ENCODE assay signal across 13 mouse cellular contexts in the genomic region with DNA sequence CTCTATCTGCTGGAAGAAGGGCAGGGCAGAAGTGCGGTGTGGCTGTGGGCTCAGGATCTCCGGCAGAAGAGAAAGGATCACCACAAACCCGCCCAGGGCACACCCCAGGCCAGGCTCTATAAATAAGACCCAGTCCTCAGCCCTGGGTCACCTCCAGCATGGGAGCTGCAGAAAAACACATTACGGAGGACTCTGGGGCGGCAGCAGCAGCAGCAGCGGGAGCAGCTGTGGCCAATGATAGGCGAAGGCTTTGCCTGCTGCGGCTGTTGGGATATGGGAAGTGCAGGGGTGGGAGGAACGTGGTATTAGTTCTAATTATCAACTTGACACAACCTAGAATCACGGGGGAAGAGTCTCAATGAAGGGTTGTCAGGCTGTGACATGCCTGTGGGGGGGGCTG. TPM values are rescaled to one million over a fixed set of nuclear protein-coding genes. Genes with fewer than 3 reads are reported as not detected.
A peak's percentile ranks its signal among the peaks of the same experiment; 100 is the strongest.
DNase-seq lines count a peak whose midpoint lies in the region; ATAC-seq and TF ChIP-seq lines count a peak whose summit lies in the region.
"Had no signal": no experiment of that assay in that cellular context is flagged by ENCODE, and none has a peak within 500 bp of the region (broad histone marks: within the 10 kb centered on the region; RNA-seq: fewer than 3 reads in every experiment).

No protein-coding gene starts in this region.

- H3K27me3 ChIP-seq in heart, embryonic 14.5 days (ENCODE audit: control insufficient read depth, insufficient read depth, low read length), result peaks cover 4% of the 10 kb centered on the region; the same call in 1 of the 2 replicates
- peaks cover 19% of the 10 kb centered on the region for H3K27me3 ChIP-seq in heart, embryonic 15.5 days
- 0 out of 2 replicates have a peak, but pooled peaks cover 5% of the 10 kb centered on the region for H3K27me3 ChIP-seq in midbrain, postnatal 0 days (ENCODE audit: insufficient read depth, low read length)

- ATAC-seq in heart, embryonic 14.5 days (ENCODE audit: insufficient number of reproducible peaks, insufficient read depth, low FRiP score, low read depth), result no peak
- no peak for ATAC-seq in heart, embryonic 15.5 days (replicated peaks; ENCODE audit: insufficient number of reproducible peaks, insufficient read depth, low FRiP score, low read depth)
- peak; percentile 38; the same call in 1 of the 2 replicates for ATAC-seq in midbrain, postnatal 0 days (ENCODE audit: low FRiP score)
- no peak for ATAC-seq in monocyte, adult 5-6 weeks (replicated peaks; ENCODE audit: insufficient number of reproducible peaks, low FRiP score, low TSS enrichment, poor library complexity, severe bottlenecking)
- ATAC-seq: Patski had no signal

- H3K27ac ChIP-seq in heart, embryonic 14.5 days (replicated peaks in 1 of 2; ENCODE audit: control insufficient read depth in 1 of 2, insufficient read depth in 1 of 2, low read depth in 2 of 2, low read length in 2 of 2), result no peak overlapping the region
- no peak overlapping the region for H3K27ac ChIP-seq in heart, embryonic 15.5 days
- H3K27ac ChIP-seq in midbrain, postnatal 0 days (ENCODE audit: low read depth, low read length), result peak overlapping the region; percentile 39; the same call in 1 of the 2 replicates
- H3K27ac ChIP-seq: kidney, postnatal 0 days; limb, embryonic 10.5 days; lung, embryonic 15.5 days had no signal

- TF ChIP-seq POLR2A in brain, embryonic 14.5 days (IDR thresholded peaks at IDR 0.05; ENCODE audit: borderline replicate concordance, extremely low read depth, insufficient read depth, insufficient read length, poor library complexity, severe bottlenecking), result no peak

- 23% methylated on average over 10 of the region's 10 CpGs for WGBS in heart, embryonic 14.5 days
- 25% methylated on average over 10 of the region's 10 CpGs for WGBS in heart, embryonic 15.5 days
- 43% methylated on average over 10 of the region's 10 CpGs for WGBS in midbrain, postnatal 0 days

- no peak for DNase-seq in heart, adult 9 months (ENCODE audit: low spot score in 2 of 2)
- DNase-seq in brain, embryonic 14.5 days (ENCODE audit: low read depth), result peak; percentile 59
- DNase-seq in midbrain, postnatal 0 days (ENCODE audit: low spot score), result peak; percentile 54
- no peak for DNase-seq in lung, postnatal 14 days
- no peak for DNase-seq in kidney, adult 9 months
- DNase-seq: embryo, embryonic 11 days had no signal

- no peak for TF ChIP-seq CTCF in brain, embryonic 14.5 days (IDR thresholded peaks at IDR 0.05; ENCODE audit: borderline replicate concordance, extremely low read depth, insufficient read depth, insufficient read length)
- no peak for TF ChIP-seq CTCF in midbrain, postnatal 0 days (IDR thresholded peaks at IDR 0.05)

- peak overlapping the region; percentile 43 for H3K4me2 ChIP-seq in heart, embryonic 14.5 days (ENCODE audit: low read length)
- H3K4me2 ChIP-seq in heart, embryonic 15.5 days, result peak overlapping the region; percentile 31; the same call in 1 of the 2 replicates
- H3K4me2 ChIP-seq in midbrain, postnatal 0 days (ENCODE audit: low read depth, low read length, poor library complexity, severe bottlenecking), result peak overlapping the region; percentile 30; the same call in 1 of the 2 replicates
- H3K4me2 ChIP-seq: lung, embryonic 15.5 days had no signal

- H3K4me3 ChIP-seq in heart, embryonic 14.5 days (ENCODE audit: control insufficient read depth in 1 of 2, insufficient read depth in 1 of 2, low read depth in 1 of 2, low read length in 2 of 2), result no peak overlapping the region
- H3K4me3 ChIP-seq in heart, embryonic 15.5 days, result no peak overlapping the region
- no peak overlapping the region for H3K4me3 ChIP-seq in midbrain, postnatal 0 days (ENCODE audit: low read depth, low read length)
- H3K4me3 ChIP-seq: limb, embryonic 10.5 days; lung, embryonic 15.5 days had no signal

- H3K9me3 ChIP-seq in heart, embryonic 14.5 days (ENCODE audit: control insufficient read depth, low read length), result no peaks in the 10 kb centered on the region
- no peaks in the 10 kb centered on the region for H3K9me3 ChIP-seq in heart, embryonic 15.5 days (replicated peaks)
- no peaks in the 10 kb centered on the region for H3K9me3 ChIP-seq in midbrain, postnatal 0 days (ENCODE audit: low read length)
- H3K9me3 ChIP-seq: limb, embryonic 10.5 days; lung, embryonic 15.5 days had no signal

- peaks cover 23 to 25% of the 10 kb centered on the region in 2 experiments for H3K4me1 ChIP-seq in heart, embryonic 14.5 days (ENCODE audit: control insufficient read depth in 2 of 2, insufficient read depth in 2 of 2, low read length in 2 of 2)
- peaks cover 29% of the 10 kb centered on the region for H3K4me1 ChIP-seq in heart, embryonic 15.5 days (replicated peaks)
- peaks cover 3% of the 10 kb centered on the region; the same call in 1 of the 2 replicates for H3K4me1 ChIP-seq in midbrain, postnatal 0 days (ENCODE audit: insufficient read depth, low read length)
- H3K4me1 ChIP-seq: limb, embryonic 10.5 days; lung, embryonic 15.5 days had no signal

- no peak overlapping the region for H3K9ac ChIP-seq in heart, embryonic 14.5 days (ENCODE audit: low read length)
- H3K9ac ChIP-seq in heart, embryonic 15.5 days, result no peak overlapping the region
- no peak overlapping the region for H3K9ac ChIP-seq in midbrain, postnatal 0 days (replicated peaks; ENCODE audit: low read length, poor library complexity, severe bottlenecking)
- H3K9ac ChIP-seq: lung, embryonic 15.5 days had no signal

- no peaks in the 10 kb centered on the region for H3K36me3 ChIP-seq in heart, embryonic 14.5 days (ENCODE audit: control insufficient read depth, insufficient read depth, low read length)
- H3K36me3 ChIP-seq in heart, embryonic 15.5 days, result no peaks in the 10 kb centered on the region
- H3K36me3 ChIP-seq in midbrain, postnatal 0 days (ENCODE audit: insufficient read depth, low read length), result peaks cover 3% of the 10 kb centered on the region
- H3K36me3 ChIP-seq: limb, embryonic 10.5 days; lung, embryonic 15.5 days had no signal

RNA-seq across cellular contexts. Expression of a gene that starts 13.0 kb away (rescaled TPM):
- polyA plus RNA-seq in heart, embryonic 14.5 days (2014; fragmentation: Nextera tagmentation; extraction: Ambion mirVana), result 13.8 and 14.0 TPM in 2 replicates
- 5.3 and 9.8 TPM in 2 replicates for polyA plus RNA-seq in brain, embryonic 14.5 days (2012; rRNA removed)
- polyA plus RNA-seq in heart, embryonic 15.5 days (2015; fragmentation: Nextera tagmentation; extraction: Ambion mirVana), result 12.5 and 13.9 TPM in 2 replicates
- 24.5 and 29.9 TPM in 2 replicates for total RNA-seq in midbrain, postnatal 0 days (2014; rRNA removed)
- polyA plus RNA-seq in midbrain, postnatal 0 days (2015; fragmentation: Nextera tagmentation; extraction: Ambion mirVana), result 15.3 and 15.4 TPM in 2 replicates
- 2.2 to 3.4 TPM (median 3.2 TPM) in 3 replicates for total RNA-seq in monocyte, adult 5-6 weeks (2017)

RNA-seq across cellular contexts. Expression of a gene that starts 21.1 kb away (rescaled TPM):
- polyA plus RNA-seq in heart, embryonic 14.5 days (2014; fragmentation: Nextera tagmentation; extraction: Ambion mirVana), result 0.39 and 0.54 TPM in 2 replicates
- 142 and 170 TPM in 2 replicates for polyA plus RNA-seq in brain, embryonic 14.5 days (2012; rRNA removed)
- polyA plus RNA-seq in heart, embryonic 15.5 days (2015; fragmentation: Nextera tagmentation; extraction: Ambion mirVana), result 0.18 and 1.5 TPM in 2 replicates
- total RNA-seq in midbrain, postnatal 0 days (2014; rRNA removed), result 150 and 182 TPM in 2 replicates
- polyA plus RNA-seq in midbrain, postnatal 0 days (2015; fragmentation: Nextera tagmentation; extraction: Ambion mirVana), result 147 and 155 TPM in 2 replicates
- total RNA-seq in monocyte, adult 5-6 weeks (2017), result not detected in 3 replicates

RNA-seq across cellular contexts. Expression of a gene that starts 32.7 kb away (rescaled TPM):
- not detected in 2 replicates for polyA plus RNA-seq in heart, embryonic 14.5 days (2014; fragmentation: Nextera tagmentation; extraction: Ambion mirVana)
- polyA plus RNA-seq in brain, embryonic 14.5 days (2012; rRNA removed), result 0.13 TPM in 1 of 2 replicates, not detected in the other
- not detected in 2 replicates for polyA plus RNA-seq in heart, embryonic 15.5 days (2015; fragmentation: Nextera tagmentation; extraction: Ambion mirVana)
- total RNA-seq in midbrain, postnatal 0 days (2014; rRNA removed), result 0.38 TPM in 2 replicates
- 0.21 and 0.70 TPM in 2 replicates for polyA plus RNA-seq in midbrain, postnatal 0 days (2015; fragmentation: Nextera tagmentation; extraction: Ambion mirVana)
- total RNA-seq in monocyte, adult 5-6 weeks (2017), result not detected in 3 replicates
- polyA plus RNA-seq: limb, embryonic 10.5 days; Patski had no signal

RNA-seq across cellular contexts. Expression of a gene that starts 34.9 kb away (rescaled TPM):
- polyA plus RNA-seq in heart, embryonic 14.5 days (2014; fragmentation: Nextera tagmentation; extraction: Ambion mirVana), result 52.6 and 56.8 TPM in 2 replicates
- polyA plus RNA-seq in brain, embryonic 14.5 days (2012; rRNA removed), result 24.4 and 30.5 TPM in 2 replicates
- 47.5 and 55.9 TPM in 2 replicates for polyA plus RNA-seq in heart, embryonic 15.5 days (2015; fragmentation: Nextera tagmentation; extraction: Ambion mirVana)
- 27.6 and 29.9 TPM in 2 replicates for total RNA-seq in midbrain, postnatal 0 days (2014; rRNA removed)
- 63.8 and 64.7 TPM in 2 replicates for polyA plus RNA-seq in midbrain, postnatal 0 days (2015; fragmentation: Nextera tagmentation; extraction: Ambion mirVana)
- 88.1 to 169 TPM (median 163 TPM) in 3 replicates for total RNA-seq in monocyte, adult 5-6 weeks (2017)

RNA-seq across cellular contexts. Expression of a gene that starts 47.2 kb away (rescaled TPM):
- not detected in 2 replicates for polyA plus RNA-seq in heart, embryonic 14.5 days (2014; fragmentation: Nextera tagmentation; extraction: Ambion mirVana)
- 0.05 TPM in 1 of 2 replicates, not detected in the other for polyA plus RNA-seq in brain, embryonic 14.5 days (2012; rRNA removed)
- polyA plus RNA-seq in heart, embryonic 15.5 days (2015; fragmentation: Nextera tagmentation; extraction: Ambion mirVana), result 0.46 TPM in 1 of 2 replicates, not detected in the other
- not detected in 2 replicates for total RNA-seq in midbrain, postnatal 0 days (2014; rRNA removed)
- not detected in 2 replicates for polyA plus RNA-seq in midbrain, postnatal 0 days (2015; fragmentation: Nextera tagmentation; extraction: Ambion mirVana)
- not detected in 3 replicates for total RNA-seq in monocyte, adult 5-6 weeks (2017)
- polyA plus RNA-seq: limb, embryonic 10.5 days had no signal

Comparison
In these comparisons a context has a peak if more than half of its experiments do, and no peak if none do; other contexts are left out.
1. DNase-seq: peak in brain, embryonic 14.5 days (single experiment) and midbrain, postnatal 0 days (single experiment); none in heart, adult 9 months (0 of 2), lung, postnatal 14 days (single experiment) and kidney, adult 9 months (single experiment).
2. RNA of a gene that starts 21.1 kb away (polyA plus RNA-seq): 142 to 170 TPM in brain, embryonic 14.5 days and 147 to 155 TPM in midbrain, postnatal 0 days; 0.39 to 0.54 TPM in heart, embryonic 14.5 days and 0.18 to 1.5 TPM in heart, embryonic 15.5 days; every median in the first group is over 10 times any median in the second.
3. Peak in every context shown above with its lines, with median percentiles within 50 percentile points of each other: H3K4me2 ChIP-seq.